Mouse (Mus musculus) limb, embryonic 14.5 days (tissue): ENCODE measurements around the gene Ankk1. TPM values are rescaled to one million over a fixed set of nuclear protein-coding genes. Genes with fewer than 3 reads are reported as not detected.

Experiments
- ATAC-seq: fragments of 200-750 bp; cut with Nextera tagmentation; 2 replicates; pipeline ENCODE4 v1.8.0; 2017; ENCODE audit warnings: low read depth, moderate number of reproducible peaks, moderate TSS enrichment; ENCODE audit not compliant: low FRiP score
- DNase-seq: peaks from one replicate; pipeline ENCODE4 v3.0.0-alpha.2; 2015; ENCODE audit warnings: low spot score
- H3K27ac ChIP-seq: fragments of 300-500 bp; sonication (generic); replicated peaks from 2 replicates; pipeline ENCODE4 v1.5.1; 2014; ENCODE audit warnings: low read depth, mild to moderate bottlenecking, low read length, moderate library complexity, mixed read lengths
- H3K27me3 ChIP-seq: fragments of 300-500 bp; sonication (generic); 2 replicates; pipeline ENCODE4 v1.6.1; 2014; ENCODE audit warnings: low read length, mixed read lengths; ENCODE audit not compliant: control insufficient read depth, insufficient read depth
- H3K36me3 ChIP-seq: fragments of 300-500 bp; sonication (generic); 2 replicates; pipeline ENCODE4 v1.6.1; 2014; ENCODE audit warnings: mild to moderate bottlenecking, low read length, moderate library complexity, mixed read lengths; ENCODE audit not compliant: control insufficient read depth, insufficient read depth
- H3K4me1 ChIP-seq: fragments of 300-500 bp; sonication (generic); 2 replicates; pipeline ENCODE4 v1.6.1; 2014; ENCODE audit warnings: antibody characterized with exemption, low read length, mixed read lengths; ENCODE audit not compliant: control insufficient read depth, insufficient read depth
- H3K4me2 ChIP-seq: fragments of 300-500 bp; sonication (generic); replicated peaks from 2 replicates; pipeline ENCODE4 v1.6.1; 2014; ENCODE audit warnings: low read depth, mild to moderate bottlenecking, low read length, moderate library complexity; ENCODE audit not compliant: severe bottlenecking
- H3K4me3 ChIP-seq: fragments of 300-500 bp; sonication (generic); replicated peaks from 2 replicates; pipeline ENCODE4 v1.5.1; 2014; ENCODE audit warnings: low read length
- H3K9ac ChIP-seq: fragments of 300-500 bp; sonication (generic); 2 replicates; pipeline ENCODE4 v1.6.1; 2014; ENCODE audit warnings: mild to moderate bottlenecking, low read depth, low read length, moderate library complexity; ENCODE audit not compliant: severe bottlenecking
- H3K9me3 ChIP-seq: fragments of 300-500 bp; sonication (generic); 2 replicates; pipeline ENCODE4 v1.6.1; 2016; ENCODE audit warnings: low read length; ENCODE audit not compliant: control insufficient read depth
- POLR2A ChIP-seq: fragments of 200-500 bp; IDR thresholded peaks from 2 replicates; pipeline ENCODE4 v1.8.0; 2012; ENCODE audit warnings: inconsistent platforms, mild to moderate bottlenecking, moderate library complexity, borderline replicate concordance; ENCODE audit not compliant: insufficient read depth, insufficient read length; ENCODE audit errors: extremely low read depth
- WGBS: fragments of 180-500 bp; shearing (Covaris S2); extraction: QIAGEN DNeasy Blood & Tissue Kit; methylation state at CpG from one replicate; pipeline ENCODE4 v1.1.7; 2014; 5-methylcytosine and 5-hydroxymethylcytosine counted together
- polyA plus RNA-seq, 2 experiments: library from polyadenylated mRNA; depleted of rRNA in 1 of 2; stranded (reverse) in 1 of 2; unstranded in 1 of 2; fragments of >200 nt; fragmentation: Nextera tagmentation in 1 of 2; extraction: Ambion mirVana in 1 of 2; gene quantifications; 2 replicates each; pipeline versions ENCODE4 v1.2.1 to v1.2.3; 2012 to 2014

Gene Ankk1
- polyA plus RNA-seq, 2 experiments, result 0.03 TPM; not detected in 1

DNA sequence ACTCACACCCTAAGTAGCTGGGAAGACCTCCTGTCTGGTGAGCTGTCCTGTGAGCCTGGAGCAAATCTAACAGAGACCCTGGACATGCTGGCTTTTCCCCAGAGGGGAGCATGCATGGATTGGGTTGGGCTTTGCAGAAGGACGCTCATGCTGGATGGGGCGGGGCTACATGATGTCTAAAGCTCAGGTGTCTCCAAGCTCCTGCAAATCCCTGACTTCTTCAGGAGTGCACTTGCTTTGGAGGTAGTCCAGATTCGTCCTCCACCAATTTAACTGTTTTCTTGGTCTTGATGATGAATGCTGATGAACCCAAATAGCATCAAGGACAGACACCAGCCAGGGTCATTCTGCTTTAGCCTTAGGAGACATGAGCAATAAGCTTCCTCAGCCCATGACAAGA lies 23.7 kb upstream of the Ankk1 start:
- WGBS, result 66% methylated on average over 3 of the region's 3 CpGs
- ATAC-seq, result no peak
- H3K36me3 ChIP-seq, result no peaks in the 10 kb centered on the region

DNA sequence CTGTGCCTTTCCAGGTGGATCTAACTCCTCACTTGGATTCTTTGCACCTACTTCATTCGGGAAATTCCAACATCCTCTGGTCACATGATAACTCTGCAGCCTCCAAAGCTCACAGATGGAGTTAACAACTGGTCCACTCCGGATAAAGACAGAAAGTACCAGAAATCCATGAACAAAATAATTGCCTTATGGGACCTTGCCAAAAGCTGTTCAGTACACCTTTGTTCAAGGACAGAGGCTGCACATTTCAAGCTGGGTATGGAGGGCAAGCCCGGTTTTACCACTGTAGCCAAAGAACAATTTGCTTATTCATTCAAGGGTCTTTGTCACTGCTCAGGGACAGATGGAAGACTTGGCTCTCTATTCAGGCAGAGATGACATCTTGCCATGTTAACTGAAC lies 15.8 kb upstream of the Ankk1 start:
- H3K27me3 ChIP-seq, result no peaks in the 10 kb centered on the region
- ATAC-seq (no peak), DNase-seq (no peak)
- WGBS, result 69% methylated on average over 3 of the region's 3 CpGs
- H3K27ac ChIP-seq, result no peak overlapping the region
- H3K9ac ChIP-seq, result no peak overlapping the region
- H3K4me1 ChIP-seq, result no peaks in the 10 kb centered on the region
- H3K4me2 ChIP-seq, result no peak overlapping the region
- H3K9me3 ChIP-seq, result no peaks in the 10 kb centered on the region
- no peaks in the 10 kb centered on the region for H3K36me3 ChIP-seq
- TF ChIP-seq POLR2A, result no peak
- no peak overlapping the region for H3K4me3 ChIP-seq

More for the DNA sequence above, 23.7 kb upstream of the Ankk1 start:
- H3K4me1 ChIP-seq, result no peaks in the 10 kb centered on the region
- H3K9ac ChIP-seq, result no peak overlapping the region
- no peak overlapping the region for H3K27ac ChIP-seq
- DNase-seq, result no peak
- no peaks in the 10 kb centered on the region for H3K9me3 ChIP-seq
- no peaks in the 10 kb centered on the region for H3K27me3 ChIP-seq
- no peak for TF ChIP-seq POLR2A
- no peak overlapping the region for H3K4me2 ChIP-seq
- H3K4me3 ChIP-seq, result no peak overlapping the region

- DNase-seq, result no peak
- Histone ChIP-seq H3K27ac (no peak overlapping the region), H3K9me3 (no peaks in the 10 kb centered on the region), H3K36me3 (no peaks in the 10 kb centered on the region), H3K4me1 (no peaks in the 10 kb centered on the region), H3K27me3 (no peaks in the 10 kb centered on the region), H3K4me3 (no peak overlapping the region), H3K9ac (no peak overlapping the region), H3K4me2 (no peak overlapping the region)
- 76% methylated on average over 5 of the region's 5 CpGs for WGBS
- no peak for ATAC-seq
- no peak for TF ChIP-seq POLR2A
These were observed 657 bp upstream of the Ankk1 start for GRCm38 (mm10) chr9:49427478-49427877.

DNA sequence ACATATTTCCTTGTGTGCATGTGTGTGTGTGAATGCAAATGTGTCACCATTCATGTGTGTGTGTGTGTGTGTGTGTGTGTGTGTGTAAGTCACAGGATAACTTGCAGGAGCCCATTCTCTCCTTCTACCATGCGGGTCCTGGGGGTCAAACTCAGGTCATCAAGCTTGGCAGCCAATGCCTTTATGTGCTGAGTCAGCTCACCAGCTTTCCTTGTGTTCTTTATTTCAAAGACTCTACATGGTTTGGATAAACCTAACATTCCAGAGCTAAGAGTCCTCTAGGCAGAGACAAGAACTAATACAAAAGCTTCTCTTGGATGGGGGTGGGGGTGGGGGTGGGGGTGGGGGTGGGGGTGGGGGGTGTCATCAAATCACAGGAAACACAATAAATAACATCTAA lies 1.2 kb downstream of the Ankk1 start:
- no peak for TF ChIP-seq POLR2A
- H3K4me2 ChIP-seq, result no peak overlapping the region
- no peaks in the 10 kb centered on the region for H3K9me3 ChIP-seq
- WGBS, result 50% methylated on average over 1 of the region's 1 CpGs
- H3K4me3 ChIP-seq, result no peak overlapping the region
- no peaks in the 10 kb centered on the region for H3K4me1 ChIP-seq
- no peak for DNase-seq
- no peaks in the 10 kb centered on the region for H3K27me3 ChIP-seq
- H3K9ac ChIP-seq, result no peak overlapping the region
- H3K27ac ChIP-seq, result no peak overlapping the region
- H3K36me3 ChIP-seq, result no peaks in the 10 kb centered on the region
- no peak for ATAC-seq

GRCm38 (mm10) chr9:49423866-49424265 lies 3.0 kb downstream of the Ankk1 start:
- 92% methylated on average over 5 of the region's 5 CpGs for whole genome bisulfite sequencing
- DNase-seq, result no peak

GRCm38 (mm10) chr9:49410621-49411020 lies 16.2 kb downstream of the Ankk1 start:
- Histone ChIP-seq H3K4me2 (no peak overlapping the region), H3K36me3 (no peaks in the 10 kb centered on the region), H3K9me3 (no peaks in the 10 kb centered on the region), H3K4me1 (no peaks in the 10 kb centered on the region), H3K4me3 (no peak overlapping the region), H3K9ac (no peak overlapping the region), H3K27ac (no peak overlapping the region), H3K27me3 (no peaks in the 10 kb centered on the region)
- DNase-seq (no peak), ATAC-seq (no peak)
- TF ChIP-seq POLR2A, result no peak
- 85% methylated on average over 5 of the region's 5 CpGs for WGBS

More at GRCm38 (mm10) chr9:49423866-49424265, 3.0 kb downstream of the Ankk1 start:
- H3K36me3 ChIP-seq, result no peaks in the 10 kb centered on the region
- no peaks in the 10 kb centered on the region for H3K4me1 ChIP-seq
- H3K4me2 ChIP-seq, result no peak overlapping the region
- ATAC-seq, result no peak
- H3K27me3 ChIP-seq, result no peaks in the 10 kb centered on the region
- no peak overlapping the region for H3K27ac ChIP-seq
- no peaks in the 10 kb centered on the region for H3K9me3 ChIP-seq
- H3K9ac ChIP-seq, result no peak overlapping the region
- H3K4me3 ChIP-seq, result no peak overlapping the region
- no peak for TF ChIP-seq POLR2A
